Mouse (Mus musculus) myocyte (in vitro differentiated cells): ENCODE results near the gene Smim13.

ENCODE experiments used
- CEBPB ChIP-seq: IDR thresholded peaks from 2 replicates; pipeline ENCODE4 v1.6.1; 2011; ENCODE audit warnings: mild to moderate bottlenecking, moderate library complexity; ENCODE audit not compliant: poor library complexity, insufficient read depth, severe bottlenecking
- E2F4 ChIP-seq: IDR thresholded peaks from one replicate; pipeline ENCODE4 v1.6.1; 2011; ENCODE audit warnings: mild to moderate bottlenecking, control low read depth, moderate library complexity; ENCODE audit not compliant: insufficient read depth
- MAX ChIP-seq: IDR thresholded peaks from one replicate; pipeline ENCODE4 v1.6.1; 2011; ENCODE audit warnings: low read depth, mild to moderate bottlenecking, control low read depth
- MYOD1 ChIP-seq, 3 experiments: IDR thresholded peaks; one replicate each; pipeline ENCODE4 v1.6.1; 2011; ENCODE audit warnings: control low read depth in 2 of 3, low read depth in 2 of 3, mild to moderate bottlenecking in 2 of 3, moderate library complexity in 1 of 3; ENCODE audit not compliant: insufficient read length in 2 of 3, control insufficient read depth in 1 of 3
- MYOG ChIP-seq, 3 experiments: IDR thresholded peaks; one replicate each; pipeline ENCODE4 v1.6.1; 2011; ENCODE audit warnings: control low read depth in 2 of 3, low read depth in 2 of 3, mild to moderate bottlenecking in 2 of 3; ENCODE audit not compliant: insufficient read length in 2 of 3, control insufficient read depth in 1 of 3, insufficient read depth in 1 of 3
- POLR2A ChIP-seq: IDR thresholded peaks from one replicate; pipeline ENCODE4 v1.6.1; 2011; ENCODE audit warnings: low read depth, mild to moderate bottlenecking, control low read depth, moderate library complexity; ENCODE audit not compliant: insufficient read length
- POLR2AphosphoS2 ChIP-seq: IDR thresholded peaks from one replicate; pipeline ENCODE4 v1.6.1; 2011; ENCODE audit warnings: low read depth, control low read depth; ENCODE audit not compliant: insufficient read length
- REST ChIP-seq: IDR thresholded peaks from one replicate; pipeline ENCODE4 v1.6.1; 2011; ENCODE audit warnings: mild to moderate bottlenecking, control low read depth, moderate library complexity; ENCODE audit not compliant: insufficient read depth, insufficient read length
- TCF12 ChIP-seq: IDR thresholded peaks from one replicate; pipeline ENCODE4 v1.6.1; 2011; ENCODE audit warnings: mild to moderate bottlenecking, control low read depth; ENCODE audit not compliant: poor library complexity, insufficient read depth, severe bottlenecking
- USF1 ChIP-seq: IDR thresholded peaks from one replicate; pipeline ENCODE4 v1.6.1; 2011; ENCODE audit warnings: low read depth, mild to moderate bottlenecking, control low read depth, moderate library complexity

GRCm38 (mm10) chr13:41228060-41228459, 21.6 kb upstream of the Smim13 start:
- no peak for TF ChIP-seq E2F4
- no peak for TF ChIP-seq POLR2AphosphoS2
- TF ChIP-seq POLR2A: no peak
- TF ChIP-seq MAX: no peak
- no peak for TF ChIP-seq CEBPB
- no peak for TF ChIP-seq REST
- no peak for TF ChIP-seq USF1
- no peak for TF ChIP-seq TCF12
- TF ChIP-seq MYOG (IDR thresholded peaks at IDR 0.05; ENCODE audit: control insufficient read depth in 1 of 3, insufficient read depth in 1 of 3, insufficient read length in 2 of 3, low read depth in 2 of 3): no peak
- no peak for TF ChIP-seq MYOD1 (IDR thresholded peaks at IDR 0.05; ENCODE audit: control insufficient read depth in 1 of 3, insufficient read length in 2 of 3, low read depth in 2 of 3)
